Mouse (Mus musculus): ENCODE results near the gene Hist3h2ba. TPM values are rescaled to one million over a fixed set of nuclear protein-coding genes. Genes with fewer than 3 reads are reported as not detected.
A peak's percentile ranks its signal among the peaks of the same experiment; 100 is the strongest.

The Hist3h2ba gene
- polyA plus RNA-seq, 1 experiment from 2014 or later = 17.9 TPM

DNA sequence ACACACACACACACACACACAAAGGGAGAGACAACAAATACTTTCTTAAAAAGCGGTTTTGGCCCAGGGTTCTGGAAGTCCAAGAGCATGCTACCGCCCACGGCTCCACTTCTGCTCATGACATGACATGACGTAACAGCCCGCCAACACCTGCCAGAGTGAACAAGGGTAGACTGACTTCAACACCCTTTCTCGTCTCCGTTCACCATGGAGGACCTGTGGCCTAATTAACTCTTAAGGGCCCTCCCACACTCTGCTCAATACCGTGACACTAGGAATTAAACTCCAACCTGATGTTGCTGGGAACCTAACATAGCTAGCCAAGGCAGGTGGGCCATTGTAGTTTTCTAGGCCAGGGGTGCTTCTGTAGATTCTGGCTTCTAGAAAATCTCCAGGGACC lies 20.3 kb downstream of the Hist3h2ba start:
- 73% methylated on average over 8 of the region's 8 CpGs for WGBS (ENCODE audit: insufficient replicate concordance)
- 0 out of 2 replicates have a peak, but pooled peaks have one; percentile 9 for ATAC-seq (ENCODE audit: low read depth)
- Histone ChIP-seq H3K9ac (ENCODE audit: low read depth, low read length) (no peak overlapping the region), H3K27me3 (ENCODE audit: control insufficient read depth, insufficient read depth, low read depth, low read length) (no peaks in the 10 kb centered on the region), H3K27ac (ENCODE audit: low read length) (no peak overlapping the region), H3K4me2 (ENCODE audit: low read depth, low read length) (no peak overlapping the region), H3K4me3 (ENCODE audit: low read depth, low read length) (no peak overlapping the region), H3K4me1 (ENCODE audit: control insufficient read depth, low read depth, low read length) (peaks cover 12% of the 10 kb centered on the region), H3K36me3 (ENCODE audit: control insufficient read depth, insufficient read depth) (peaks cover 2% of the 10 kb centered on the region; the same call in 1 of the 2 replicates), H3K9me3 (replicated peaks; ENCODE audit: control insufficient read depth, low read length) (no peaks in the 10 kb centered on the region)

DNA sequence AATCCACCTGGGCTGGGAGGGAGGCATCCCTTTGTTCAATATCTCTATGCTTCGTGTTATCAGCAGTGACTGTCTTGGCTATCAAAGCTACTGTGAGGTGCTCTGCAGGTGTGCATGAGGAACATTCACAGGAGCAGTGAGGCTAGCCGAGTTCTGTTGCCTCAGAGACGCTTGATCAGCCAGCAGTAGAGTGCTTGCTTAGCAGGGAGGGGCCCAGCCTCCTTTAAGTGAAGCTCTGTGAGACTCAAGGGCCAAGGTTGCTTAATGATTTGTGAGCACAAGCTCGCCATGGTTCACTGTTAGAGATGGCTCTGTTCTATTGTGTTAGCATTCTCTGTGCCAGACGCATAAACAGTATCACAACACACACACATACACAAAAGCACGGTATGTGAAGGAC lies 20.9 kb downstream of the Hist3h2ba start:
- Histone ChIP-seq H3K9me3 (replicated peaks; ENCODE audit: control insufficient read depth, low read length) (no peaks in the 10 kb centered on the region), H3K36me3 (ENCODE audit: control insufficient read depth, insufficient read depth) (peaks cover 2% of the 10 kb centered on the region; the same call in 1 of the 2 replicates), H3K4me2 (ENCODE audit: low read depth, low read length) (no peak overlapping the region), H3K4me3 (ENCODE audit: low read depth, low read length) (no peak overlapping the region), H3K9ac (ENCODE audit: low read depth, low read length) (no peak overlapping the region), H3K27me3 (ENCODE audit: control insufficient read depth, insufficient read depth, low read depth, low read length) (no peaks in the 10 kb centered on the region), H3K4me1 (ENCODE audit: control insufficient read depth, low read depth, low read length) (peaks cover 12% of the 10 kb centered on the region), H3K27ac (ENCODE audit: low read length) (no peak overlapping the region)
- ATAC-seq (ENCODE audit: low read depth) = no peak
- 60% methylated on average over 6 of the region's 6 CpGs for WGBS (ENCODE audit: insufficient replicate concordance)

DNA sequence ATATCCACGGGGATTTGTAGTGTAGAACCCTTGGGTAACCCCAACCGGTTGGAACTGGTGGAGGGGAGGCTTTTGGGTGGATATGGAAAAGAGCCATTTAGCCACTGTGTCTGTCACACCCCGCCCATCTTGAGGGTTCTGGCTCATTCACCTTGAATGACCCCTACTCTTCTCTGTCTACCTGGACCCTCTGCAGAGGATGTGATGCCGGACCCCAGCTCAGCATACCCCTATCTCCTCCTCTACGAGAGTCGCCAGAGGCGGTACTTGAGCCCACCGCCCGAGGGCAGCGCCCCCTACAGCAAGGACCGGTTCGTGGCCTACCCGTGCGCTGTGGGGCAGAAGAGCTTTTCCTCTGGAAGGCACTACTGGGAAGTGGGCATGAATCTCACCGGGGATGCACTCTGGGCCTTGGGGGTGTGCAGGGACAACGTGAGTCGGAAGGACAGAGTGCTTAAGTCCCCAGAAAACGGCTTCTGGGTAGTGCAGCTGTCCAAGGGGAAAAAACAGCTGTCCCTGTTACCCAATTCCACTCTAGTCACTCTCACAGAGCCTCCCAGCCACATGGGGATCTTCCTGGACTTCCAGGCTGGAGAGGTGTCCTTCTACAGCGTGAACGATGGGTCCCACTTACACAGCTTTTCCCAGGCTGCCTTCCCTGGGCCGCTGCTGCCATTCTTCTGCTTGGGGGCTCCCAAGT lies 22.3 kb downstream of the Hist3h2ba start:
- Histone ChIP-seq H3K36me3 (ENCODE audit: control insufficient read depth, insufficient read depth) (peaks cover 2% of the 10 kb centered on the region; the same call in 1 of the 2 replicates), H3K27ac (ENCODE audit: low read length) (no peak overlapping the region), H3K27me3 (ENCODE audit: control insufficient read depth, insufficient read depth, low read depth, low read length) (no peaks in the 10 kb centered on the region), H3K9ac (ENCODE audit: low read depth, low read length) (no peak overlapping the region), H3K9me3 (replicated peaks; ENCODE audit: control insufficient read depth, low read length) (no peaks in the 10 kb centered on the region), H3K4me1 (ENCODE audit: control insufficient read depth, low read depth, low read length) (peaks cover 5% of the 10 kb centered on the region), H3K4me3 (ENCODE audit: low read depth, low read length) (no peak overlapping the region), H3K4me2 (ENCODE audit: low read depth, low read length) (no peak overlapping the region)
- ATAC-seq (ENCODE audit: low read depth) = no peak
- WGBS (ENCODE audit: insufficient replicate concordance) = 83% methylated on average over 21 of the region's 21 CpGs

DNA sequence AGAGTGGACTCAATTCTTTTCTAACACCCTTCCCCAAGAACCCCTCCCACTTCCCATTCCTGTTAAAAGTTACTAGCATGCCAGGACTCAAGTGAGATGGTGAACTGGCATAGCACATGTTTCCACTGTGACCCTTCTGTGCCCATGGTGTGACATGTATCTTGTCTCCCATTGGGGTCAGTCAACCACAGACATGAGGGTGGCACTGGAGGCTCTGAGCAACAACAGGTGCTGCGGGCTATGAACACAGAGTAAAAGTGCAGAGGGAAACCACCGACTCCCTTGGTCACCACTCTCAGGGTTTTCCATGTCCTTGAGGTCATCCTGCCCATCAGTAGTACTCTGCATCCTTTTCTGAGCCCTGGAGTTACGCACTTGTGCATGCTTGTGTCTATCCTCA lies 23.1 kb downstream of the Hist3h2ba start:
- no peak for ATAC-seq (ENCODE audit: low read depth)
- H3K4me2 ChIP-seq (ENCODE audit: low read depth, low read length) = no peak overlapping the region

DNA sequence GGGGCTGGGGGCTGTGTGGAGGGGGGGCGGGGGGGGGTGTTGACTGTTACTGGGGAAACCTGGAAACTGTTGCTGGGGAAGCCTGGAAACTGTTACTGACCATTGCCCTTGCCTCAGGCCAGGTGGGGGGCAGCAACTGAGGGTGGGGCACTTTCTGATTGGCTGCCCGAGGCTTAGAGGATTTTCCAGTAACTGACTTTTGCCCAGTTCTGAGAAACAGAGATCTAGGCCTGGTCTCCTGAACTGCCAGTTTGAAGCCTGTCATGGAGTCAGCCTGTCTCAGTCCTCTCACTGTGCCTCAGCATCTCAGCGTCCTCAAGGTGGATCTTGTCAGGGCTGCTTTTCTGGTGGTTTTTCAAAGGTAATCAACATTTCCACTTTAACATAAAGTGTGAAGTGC lies 25.7 kb downstream of the Hist3h2ba start:
- H3K4me3 ChIP-seq (ENCODE audit: low read depth, low read length) = no peak overlapping the region
- H3K27me3 ChIP-seq (ENCODE audit: control insufficient read depth, insufficient read depth, low read depth, low read length) = no peaks in the 10 kb centered on the region
- no peak overlapping the region for H3K4me2 ChIP-seq (ENCODE audit: low read depth, low read length)
- no peaks in the 10 kb centered on the region for H3K9me3 ChIP-seq (replicated peaks; ENCODE audit: control insufficient read depth, low read length)
- no peak overlapping the region for H3K9ac ChIP-seq (ENCODE audit: low read depth, low read length)
- H3K27ac ChIP-seq (ENCODE audit: low read length) = no peak overlapping the region
- H3K4me1 ChIP-seq (ENCODE audit: control insufficient read depth, low read depth, low read length) = peaks cover 13% of the 10 kb centered on the region
- H3K36me3 ChIP-seq (ENCODE audit: control insufficient read depth, insufficient read depth) = peaks cover 2% of the 10 kb centered on the region; the same call in 1 of the 2 replicates
- 70% methylated on average over 3 of the region's 3 CpGs for WGBS (ENCODE audit: insufficient replicate concordance)
- ATAC-seq (ENCODE audit: low read depth) = no peak

More for the DNA sequence above, 23.1 kb downstream of the Hist3h2ba start:
- Histone ChIP-seq H3K9me3 (replicated peaks; ENCODE audit: control insufficient read depth, low read length) (no peaks in the 10 kb centered on the region), H3K4me1 (ENCODE audit: control insufficient read depth, low read depth, low read length) (peaks cover 5% of the 10 kb centered on the region), H3K27me3 (ENCODE audit: control insufficient read depth, insufficient read depth, low read depth, low read length) (no peaks in the 10 kb centered on the region), H3K27ac (ENCODE audit: low read length) (no peak overlapping the region), H3K36me3 (ENCODE audit: control insufficient read depth, insufficient read depth) (peaks cover 2% of the 10 kb centered on the region; the same call in 1 of the 2 replicates), H3K9ac (ENCODE audit: low read depth, low read length) (no peak overlapping the region), H3K4me3 (ENCODE audit: low read depth, low read length) (no peak overlapping the region)
- 84% methylated on average over 3 of the region's 3 CpGs for WGBS (ENCODE audit: insufficient replicate concordance)

DNA sequence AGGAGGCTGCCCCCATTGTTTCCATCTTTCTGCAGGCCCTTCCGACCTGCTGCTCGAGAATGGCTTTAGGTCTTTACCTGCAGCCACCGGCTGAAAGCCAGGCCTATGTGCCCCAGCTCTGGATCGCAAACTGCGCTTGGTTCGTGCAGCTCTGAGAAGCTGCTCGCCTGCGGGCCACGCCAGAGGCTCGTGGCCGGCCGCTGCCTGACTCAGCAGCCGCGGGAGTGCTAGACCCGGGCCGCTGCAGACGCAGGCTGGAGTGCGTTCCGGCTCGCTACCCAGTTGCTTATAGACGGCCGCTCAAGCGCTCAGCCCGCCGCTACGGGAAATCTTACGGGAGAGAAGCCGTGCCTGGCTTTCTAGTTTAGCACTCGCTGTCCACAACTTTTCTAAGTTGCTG lies 28.4 kb downstream of the Hist3h2ba start:
- Histone ChIP-seq H3K27me3 (ENCODE audit: control insufficient read depth, insufficient read depth, low read depth, low read length) (no peaks in the 10 kb centered on the region), H3K4me1 (ENCODE audit: control insufficient read depth, low read depth, low read length) (peaks cover 33% of the 10 kb centered on the region), H3K36me3 (ENCODE audit: control insufficient read depth, insufficient read depth) (no peaks in the 10 kb centered on the region; the same call in 1 of the 2 replicates), H3K4me3 (ENCODE audit: low read depth, low read length) (peak overlapping the region; percentile 97), H3K4me2 (ENCODE audit: low read depth, low read length) (peak overlapping the region; percentile 92), H3K27ac (ENCODE audit: low read length) (peak overlapping the region; percentile 84), H3K9ac (ENCODE audit: low read depth, low read length) (peak overlapping the region; percentile 92), H3K9me3 (replicated peaks; ENCODE audit: control insufficient read depth, low read length) (no peaks in the 10 kb centered on the region)
- WGBS (ENCODE audit: insufficient replicate concordance) = under 1% methylated on average over 29 of the region's 29 CpGs
- ATAC-seq (ENCODE audit: low read depth) = peak; percentile 60; the same call in 1 of the 2 replicates

DNA sequence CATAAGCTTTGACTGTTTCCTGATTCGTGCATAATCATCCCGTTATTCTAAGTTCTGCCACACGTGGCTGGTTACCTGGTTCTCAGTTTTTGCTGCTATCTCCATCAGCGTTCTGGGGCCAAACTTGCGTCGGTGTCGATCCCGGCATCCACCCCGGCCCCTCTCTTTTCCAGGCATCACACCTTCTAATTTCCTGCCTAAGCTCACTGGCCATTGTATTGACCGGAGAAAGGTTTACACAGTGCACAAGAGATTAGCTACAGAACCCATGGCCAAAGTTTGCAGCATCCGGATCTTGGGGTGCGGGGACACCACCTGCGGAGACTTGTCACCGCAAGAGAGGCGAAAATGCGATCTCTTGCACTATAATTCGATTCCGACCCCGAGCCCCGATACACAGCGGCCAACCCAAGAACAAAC lies 28.9 kb downstream of the Hist3h2ba start:
- H3K27ac ChIP-seq (ENCODE audit: low read length) = peak overlapping the region; percentile 84
- H3K4me2 ChIP-seq (ENCODE audit: low read depth, low read length) = peak overlapping the region; percentile 92
- H3K9me3 ChIP-seq (replicated peaks; ENCODE audit: control insufficient read depth, low read length) = no peaks in the 10 kb centered on the region
- H3K9ac ChIP-seq (ENCODE audit: low read depth, low read length) = peak overlapping the region; percentile 92
- H3K27me3 ChIP-seq (ENCODE audit: control insufficient read depth, insufficient read depth, low read depth, low read length) = no peaks in the 10 kb centered on the region
- no peak for ATAC-seq (ENCODE audit: low read depth)
- peak overlapping the region; percentile 97 for H3K4me3 ChIP-seq (ENCODE audit: low read depth, low read length)
- under 1% methylated on average over 21 of the region's 21 CpGs for WGBS (ENCODE audit: insufficient replicate concordance)
- H3K4me1 ChIP-seq (ENCODE audit: control insufficient read depth, low read depth, low read length) = peaks cover 33% of the 10 kb centered on the region
- H3K36me3 ChIP-seq (ENCODE audit: control insufficient read depth, insufficient read depth) = peaks cover 2% of the 10 kb centered on the region; the same call in 1 of the 2 replicates

DNA sequence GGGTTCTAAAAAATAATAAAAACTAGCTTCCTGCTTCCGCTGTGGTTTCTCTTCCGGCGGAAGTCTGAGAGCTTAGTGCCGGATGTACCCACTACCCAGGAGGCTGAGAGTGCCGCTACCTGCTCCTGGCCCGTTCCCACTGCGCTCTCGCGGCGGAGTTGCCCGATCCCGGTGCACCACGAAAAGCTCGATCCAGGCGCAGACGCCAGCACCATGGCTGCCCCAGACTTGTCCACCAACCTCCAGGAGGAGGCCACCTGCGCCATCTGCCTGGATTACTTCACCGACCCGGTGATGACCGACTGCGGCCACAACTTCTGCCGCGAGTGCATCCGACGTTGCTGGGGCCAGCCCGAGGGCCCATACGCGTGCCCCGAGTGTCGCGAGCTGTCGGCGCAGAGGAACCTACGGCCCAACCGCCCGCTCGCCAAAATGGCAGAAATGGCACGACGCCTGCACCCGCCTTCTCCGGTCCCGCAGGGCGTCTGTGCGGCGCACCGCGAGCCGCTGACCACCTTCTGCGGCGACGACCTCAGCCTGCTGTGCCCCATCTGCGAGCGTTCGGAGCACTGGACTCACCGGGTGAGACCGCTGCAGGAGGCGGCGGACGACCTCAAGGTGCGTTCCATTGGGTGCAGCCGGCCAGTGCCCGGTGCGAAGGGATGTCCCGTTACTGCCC lies 29.4 kb downstream of the Hist3h2ba start, which contains the start of gene Trim11:
Trim11 (plus strand) TSS at position 67 of the 679 bp plus-strand sequence.
- WGBS (ENCODE audit: insufficient replicate concordance) = under 1% methylated on average over 64 of the region's 64 CpGs
- H3K4me3 ChIP-seq (ENCODE audit: low read depth, low read length) = peak within 1 kb of the TSS; percentile 97
- peak; percentile 55 for ATAC-seq (ENCODE audit: low read depth)
- no peaks in the 10 kb centered on the region for H3K27me3 ChIP-seq (ENCODE audit: control insufficient read depth, insufficient read depth, low read depth, low read length)
- H3K36me3 ChIP-seq (ENCODE audit: control insufficient read depth, insufficient read depth) = peaks cover 5% of the 10 kb centered on the region; the same call in 1 of the 2 replicates
- H3K4me1 ChIP-seq (ENCODE audit: control insufficient read depth, low read depth, low read length) = peaks cover 33% of the 10 kb centered on the region
- peak within 1 kb of the TSS; percentile 92 for H3K9ac ChIP-seq (ENCODE audit: low read depth, low read length)
- H3K9me3 ChIP-seq (replicated peaks; ENCODE audit: control insufficient read depth, low read length) = no peaks in the 10 kb centered on the region
- peak within 1 kb of the TSS; percentile 84 for H3K27ac ChIP-seq (ENCODE audit: low read length)
- H3K4me2 ChIP-seq (ENCODE audit: low read depth, low read length) = peak within 1 kb of the TSS; percentile 92

DNA sequence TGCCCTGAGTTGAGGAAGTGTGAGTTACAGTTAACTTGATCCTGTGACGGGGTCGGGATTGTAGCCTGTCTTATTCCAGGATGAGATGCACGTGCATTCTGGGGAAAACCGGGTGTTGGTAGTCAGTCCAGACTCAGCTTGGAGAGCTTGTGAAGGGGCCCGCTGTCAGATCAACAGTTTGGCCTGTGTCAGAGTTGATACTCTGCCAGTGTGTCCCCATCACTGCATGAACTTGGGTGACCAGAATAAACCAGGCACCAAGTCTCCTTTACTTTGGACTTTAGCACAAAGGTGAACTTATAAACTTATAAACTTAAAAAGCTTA lies 29.9 kb downstream of the Hist3h2ba start:
- Histone ChIP-seq H3K4me3 (ENCODE audit: low read depth, low read length) (peak overlapping the region; percentile 97), H3K4me1 (ENCODE audit: control insufficient read depth, low read depth, low read length) (peaks cover 33% of the 10 kb centered on the region), H3K9ac (ENCODE audit: low read depth, low read length) (peak overlapping the region; percentile 92), H3K4me2 (ENCODE audit: low read depth, low read length) (peak overlapping the region; percentile 92), H3K9me3 (replicated peaks; ENCODE audit: control insufficient read depth, low read length) (no peaks in the 10 kb centered on the region), H3K36me3 (ENCODE audit: control insufficient read depth, insufficient read depth) (peaks cover 6% of the 10 kb centered on the region), H3K27ac (ENCODE audit: low read length) (peak overlapping the region; percentile 84), H3K27me3 (ENCODE audit: control insufficient read depth, insufficient read depth, low read depth, low read length) (no peaks in the 10 kb centered on the region)
- ATAC-seq (ENCODE audit: low read depth) = peak; percentile 3; the same call in 1 of the 2 replicates
- WGBS (ENCODE audit: insufficient replicate concordance) = 0% methylated on average over 5 of the region's 5 CpGs

Data from liver, embryonic 16.5 days (tissue).